Mouse (Mus musculus): Measurements from ENCODE around the gene Ccr8.

Gene Ccr8

GRCm38 (mm10) chr9:120132980-120133754, 41.3 kb downstream of the Ccr8 start:
- DNase-seq (ENCODE audit: low spot score): peak; percentile 52

- DNase-seq (ENCODE audit: low spot score): no peak
These were observed 42.0 kb downstream of the Ccr8 start for GRCm38 (mm10) chr9:120133755-120134475.

GRCm38 (mm10) chr9:120134529-120135160, 42.7 kb downstream of the Ccr8 start:
- no peak for DNase-seq (ENCODE audit: low spot score)

GRCm38 (mm10) chr9:120135454-120135853, 43.5 kb downstream of the Ccr8 start:
- no peak for DNase-seq (ENCODE audit: low spot score)

- DNase-seq (ENCODE audit: low spot score): peak; percentile 42
These were observed 48.7 kb downstream of the Ccr8 start for GRCm38 (mm10) chr9:120140652-120141051.

GRCm38 (mm10) chr9:120144474-120144873, 52.6 kb downstream of the Ccr8 start:
- no peak for DNase-seq (ENCODE audit: low spot score)

All from yolk sac, embryonic 10.5 days (tissue).